Mouse (Mus musculus) stomach, embryonic 14.5 days (tissue): ENCODE results near the gene Tmem190. TPM values are rescaled to one million over a fixed set of nuclear protein-coding genes. Genes with fewer than 3 reads are reported as not detected.
"Not testable (repeated sequence)": the region's sequence is repeated elsewhere in the genome, so short reads cannot be mapped to it uniquely, and the experiment has no call there.

Experiments
- ATAC-seq: fragments of 200-750 bp; cut with Nextera tagmentation; 2 replicates; pipeline ENCODE4 v1.8.0; 2017; ENCODE audit warnings: low read depth, moderate TSS enrichment; ENCODE audit not compliant: insufficient number of reproducible peaks, insufficient read depth, low FRiP score
- H3K27ac ChIP-seq: fragments of 300-500 bp; sonication (generic); 2 replicates; pipeline ENCODE4 v1.5.1; 2014; ENCODE audit warnings: mild to moderate bottlenecking, low read length, moderate library complexity, mixed read lengths
- H3K27me3 ChIP-seq: fragments of 300-500 bp; sonication (generic); 2 replicates; pipeline ENCODE4 v1.6.1; 2014; ENCODE audit warnings: low read length, control low read depth, mixed read lengths; ENCODE audit not compliant: control insufficient read depth, insufficient read depth
- H3K36me3 ChIP-seq: fragments of 300-500 bp; sonication (generic); 2 replicates; pipeline ENCODE4 v1.6.1; 2014; ENCODE audit warnings: mild to moderate bottlenecking, control low read depth, low read length, moderate library complexity, mixed read lengths; ENCODE audit not compliant: control insufficient read depth, insufficient read depth
- H3K4me1 ChIP-seq: fragments of 300-500 bp; sonication (generic); 2 replicates; pipeline ENCODE4 v1.6.1; 2014; ENCODE audit warnings: low read length, control low read depth, mixed read lengths; ENCODE audit not compliant: control insufficient read depth, insufficient read depth
- H3K4me2 ChIP-seq: fragments of 300-500 bp; sonication (generic); replicated peaks from 2 replicates; pipeline ENCODE4 v1.6.1; 2014; ENCODE audit warnings: low read depth, low read length, control low read depth
- H3K4me3 ChIP-seq: fragments of 300-500 bp; sonication (generic); 2 replicates; pipeline ENCODE4 v1.5.1; 2014; ENCODE audit warnings: low read depth, low read length, control low read depth
- H3K9ac ChIP-seq: fragments of 300-500 bp; sonication (generic); replicated peaks from 2 replicates; pipeline ENCODE4 v1.6.1; 2014; ENCODE audit warnings: low read depth, mild to moderate bottlenecking, control low read depth, low read length, moderate library complexity, mixed read lengths
- H3K9me3 ChIP-seq: fragments of 300-500 bp; sonication (generic); 2 replicates; pipeline ENCODE4 v1.6.1; 2016; ENCODE audit warnings: low read depth, low read length, control low read depth; ENCODE audit not compliant: control insufficient read depth
- WGBS: fragments of 180-500 bp; shearing (Covaris S2); extraction: QIAGEN DNeasy Blood & Tissue Kit; methylation state at CpG from one replicate; pipeline ENCODE4 v1.1.7; 2014; 5-methylcytosine and 5-hydroxymethylcytosine counted together
- polyA plus RNA-seq: library from polyadenylated mRNA; unstranded; fragments of >200 nt; fragmentation: Nextera tagmentation; extraction: Ambion mirVana; gene quantifications from 2 replicates; pipeline ENCODE4 v1.2.1, GENCODE M21; 2014

Tmem190 gene
- polyA plus RNA-seq, 1 experiment from 2014 or later: 0.55 TPM

- not testable (repeated sequence) for H3K4me3 ChIP-seq, H3K4me2 ChIP-seq, H3K27me3 ChIP-seq, H3K27ac ChIP-seq, ATAC-seq, H3K9me3 ChIP-seq, H3K9ac ChIP-seq, H3K36me3 ChIP-seq, H3K4me1 ChIP-seq
- 90% methylated on average over 7 of the region's 7 CpGs for WGBS
Measured at GRCm38 (mm10) chr7:4820925-4821324, 38.2 kb downstream of the Tmem190 start.

GRCm38 (mm10) chr7:4821690-4822089 lies 39.0 kb downstream of the Tmem190 start:
- no peak for ATAC-seq
- no peak overlapping the region for H3K4me2 ChIP-seq
- H3K9ac ChIP-seq: no peak overlapping the region
- H3K9me3 ChIP-seq: no peaks in the 10 kb centered on the region
- 75% methylated on average over 4 of the region's 4 CpGs for WGBS
- H3K4me3 ChIP-seq: no peak overlapping the region
- no peak overlapping the region for H3K27ac ChIP-seq
- no peaks in the 10 kb centered on the region for H3K4me1 ChIP-seq
- no peaks in the 10 kb centered on the region for H3K36me3 ChIP-seq
- H3K27me3 ChIP-seq: no peaks in the 10 kb centered on the region

- no peaks in the 10 kb centered on the region for H3K27me3 ChIP-seq
- H3K9me3 ChIP-seq: no peaks in the 10 kb centered on the region
- H3K27ac ChIP-seq: no peak overlapping the region
- no peaks in the 10 kb centered on the region for H3K4me1 ChIP-seq
- no peak overlapping the region for H3K4me2 ChIP-seq
- 49% methylated on average over 6 of the region's 6 CpGs for WGBS
- H3K4me3 ChIP-seq: no peak overlapping the region
- H3K9ac ChIP-seq: no peak overlapping the region
- ATAC-seq: no peak; the same call in 1 of the 2 replicates
- H3K36me3 ChIP-seq: no peaks in the 10 kb centered on the region
Measured at GRCm38 (mm10) chr7:4822162-4822907, 39.6 kb downstream of the Tmem190 start.

- Histone ChIP-seq H3K9ac (no peak overlapping the region), H3K36me3 (no peaks in the 10 kb centered on the region), H3K4me2 (no peak overlapping the region), H3K4me1 (no peaks in the 10 kb centered on the region), H3K27ac (no peak overlapping the region), H3K9me3 (no peaks in the 10 kb centered on the region), H3K4me3 (no peak overlapping the region), H3K27me3 (no peaks in the 10 kb centered on the region)
- ATAC-seq: no peak
- 47% methylated on average over 4 of the region's 4 CpGs for WGBS
Measured at GRCm38 (mm10) chr7:4825365-4825764, 42.6 kb downstream of the Tmem190 start.

- no peaks in the 10 kb centered on the region for H3K36me3 ChIP-seq
- no peak overlapping the region for H3K9ac ChIP-seq
- H3K4me2 ChIP-seq: no peak overlapping the region
- ATAC-seq: no peak
- no peaks in the 10 kb centered on the region for H3K4me1 ChIP-seq
- H3K4me3 ChIP-seq: no peak overlapping the region
- WGBS: 5% methylated on average over 12 of the region's 12 CpGs
- no peaks in the 10 kb centered on the region for H3K9me3 ChIP-seq
- no peak overlapping the region for H3K27ac ChIP-seq
- H3K27me3 ChIP-seq: peaks cover 9% of the 10 kb centered on the region; the same call in 1 of the 2 replicates
Measured at GRCm38 (mm10) chr7:4830476-4830875, 47.7 kb downstream of the Tmem190 start.

Other genes starting within 250 kb of the Tmem190 start
- gene Syt5, start 235.4 kb upstream of the Tmem190 start, polyA plus RNA-seq: 8.1 and 10.0 TPM in 2 replicates
- not detected in 2 replicates for gene Ptprh, start 178.9 kb upstream of the Tmem190 start, polyA plus RNA-seq
- 1.4 and 1.6 TPM in 2 replicates for gene Tmem86b, start 151.5 kb upstream of the Tmem190 start, polyA plus RNA-seq
- gene Ppp6r1, start 123.9 kb upstream of the Tmem190 start, polyA plus RNA-seq: 10.2 and 11.7 TPM in 2 replicates
- gene Hspbp1, start 97.9 kb upstream of the Tmem190 start, polyA plus RNA-seq: 84.8 and 94.2 TPM in 2 replicates
- gene Brsk1, start 92.3 kb upstream of the Tmem190 start, polyA plus RNA-seq: 2.3 and 4.0 TPM in 2 replicates
- 0.36 and 0.78 TPM in 2 replicates for gene Tmem150b, start 57.7 kb upstream of the Tmem190 start, polyA plus RNA-seq
- gene Kmt5c, start 42.8 kb upstream of the Tmem190 start, polyA plus RNA-seq: 59.2 and 59.4 TPM in 2 replicates
- gene Cox6b2, start 29.8 kb upstream of the Tmem190 start, polyA plus RNA-seq: 72.0 and 85.2 TPM in 2 replicates
- not detected in 2 replicates for gene Fam71e2, start 11.6 kb upstream of the Tmem190 start, polyA plus RNA-seq
- gene Il11, start 78 bp upstream of the Tmem190 start, polyA plus RNA-seq: 0.17 and 0.27 TPM in 2 replicates
- gene Tmem238, start 6.7 kb downstream of the Tmem190 start, polyA plus RNA-seq: 8.7 and 10.6 TPM in 2 replicates
- gene Rpl28, start 9.9 kb downstream of the Tmem190 start, polyA plus RNA-seq: 301 and 312 TPM in 2 replicates
- gene Ube2s, start 29.7 kb downstream of the Tmem190 start, polyA plus RNA-seq: 318 and 349 TPM in 2 replicates
- gene Shisa7, start 61.8 kb downstream of the Tmem190 start, polyA plus RNA-seq: 0.70 and 1.0 TPM in 2 replicates
- 7.0 and 7.8 TPM in 2 replicates for gene Isoc2b, start 87.3 kb downstream of the Tmem190 start, polyA plus RNA-seq
- 0.94 and 0.98 TPM in 2 replicates for gene Isoc2a, start 94.2 kb downstream of the Tmem190 start, polyA plus RNA-seq
- not detected in 2 replicates for gene Gm36210, start 123.6 kb downstream of the Tmem190 start, polyA plus RNA-seq
- gene Zfp628, start 132.3 kb downstream of the Tmem190 start, polyA plus RNA-seq: 4.3 and 4.5 TPM in 2 replicates
- gene Nat14, start 139.1 kb downstream of the Tmem190 start, polyA plus RNA-seq: 3.5 and 4.0 TPM in 2 replicates
- 3.3 and 3.9 TPM in 2 replicates for gene Ssc5d, start 142.8 kb downstream of the Tmem190 start, polyA plus RNA-seq
- gene Sbk2, start 181.5 kb downstream of the Tmem190 start, polyA plus RNA-seq: 0.55 and 1.4 TPM in 2 replicates
- 0.07 TPM in 1 of 2 replicates, not detected in the other for gene Sbk3, start 188.2 kb downstream of the Tmem190 start, polyA plus RNA-seq
- 39.5 and 48.8 TPM in 2 replicates for gene Zfp579, start 213.2 kb downstream of the Tmem190 start, polyA plus RNA-seq
- 14.1 and 18.0 TPM in 2 replicates for gene Zfp524, start 231.5 kb downstream of the Tmem190 start, polyA plus RNA-seq
- 33.0 and 35.7 TPM in 2 replicates for gene Fiz1, start 231.8 kb downstream of the Tmem190 start, polyA plus RNA-seq
- 1.2 and 3.3 TPM in 2 replicates for gene Gm44973, start 232.6 kb downstream of the Tmem190 start, polyA plus RNA-seq
- gene Zfp865, start 237.4 kb downstream of the Tmem190 start, polyA plus RNA-seq: 8.9 and 9.1 TPM in 2 replicates
- gene Ccdc106, start 237.6 kb downstream of the Tmem190 start, polyA plus RNA-seq: 22.4 and 25.0 TPM in 2 replicates